Mouse (Mus musculus): ENCODE measurements around the gene Pigb. TPM values are rescaled to one million over a fixed set of nuclear protein-coding genes. Genes with fewer than 3 reads are reported as not detected.

Gene Pigb
- total and polyA plus RNA-seq, 2 experiments: 3.0 to 5.7 TPM

DNA sequence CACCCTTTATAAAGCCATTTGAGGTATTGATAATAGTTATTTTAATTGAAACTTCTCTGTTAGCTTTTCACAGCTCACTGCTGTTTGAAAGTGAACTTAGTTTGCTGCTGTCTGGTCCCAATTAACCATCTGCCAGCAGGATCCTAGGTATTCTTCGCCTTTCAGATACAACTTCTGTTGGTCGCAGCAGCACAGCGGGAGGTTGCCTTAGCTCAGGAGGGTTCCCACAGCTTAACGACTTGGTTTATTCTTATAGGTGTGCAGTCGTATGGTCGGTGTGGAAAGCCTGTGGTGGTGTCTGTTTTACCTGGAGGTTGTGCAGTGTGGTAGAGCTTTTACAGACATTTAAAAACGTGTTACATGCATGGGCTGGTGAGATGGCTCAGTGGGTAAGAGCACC, 43.4 kb downstream of the Pigb start:
- Histone ChIP-seq H3K4me3 (ENCODE audit: insufficient read depth, low read depth, low read length) (no peak overlapping the region), H3K27ac (replicated peaks; ENCODE audit: insufficient read depth, low read depth, low read length) (no peak overlapping the region), H3K4me1 (ENCODE audit: control insufficient read depth, insufficient read depth, low read length) (no peaks in the 10 kb centered on the region), H3K27me3 (ENCODE audit: control insufficient read depth, insufficient read depth, low read length) (no peaks in the 10 kb centered on the region), H3K36me3 (ENCODE audit: control insufficient read depth, insufficient read depth, low read length) (peaks cover 16% of the 10 kb centered on the region), H3K79me2 (ENCODE audit: control insufficient read depth, insufficient read depth, low read length) (peaks cover 3% of the 10 kb centered on the region; the same call in 1 of the 2 replicates), H3K9ac (ENCODE audit: low read depth, low read length) (no peak overlapping the region)
- 87% methylated on average over 7 of the region's 7 CpGs for WGBS
- DNase-seq (ENCODE audit: extremely low read depth, low read depth, low spot score): no peak
- TF ChIP-seq CTCF (IDR thresholded peaks at IDR 0.05; ENCODE audit: low read depth, low read length): no peak
- no peak for TF ChIP-seq POLR2A (IDR thresholded peaks at IDR 0.05; ENCODE audit: extremely low read depth, insufficient read depth, low read length)

- Histone ChIP-seq H3K9ac (ENCODE audit: low read depth, low read length) (no peak overlapping the region), H3K27me3 (ENCODE audit: control insufficient read depth, insufficient read depth, low read length) (no peaks in the 10 kb centered on the region), H3K4me3 (ENCODE audit: insufficient read depth, low read depth, low read length) (no peak overlapping the region), H3K27ac (replicated peaks; ENCODE audit: insufficient read depth, low read depth, low read length) (no peak overlapping the region), H3K79me2 (ENCODE audit: control insufficient read depth, insufficient read depth, low read length) (peaks cover 3% of the 10 kb centered on the region; the same call in 1 of the 2 replicates), H3K36me3 (ENCODE audit: control insufficient read depth, insufficient read depth, low read length) (peaks cover 11% of the 10 kb centered on the region), H3K4me1 (ENCODE audit: control insufficient read depth, insufficient read depth, low read length) (no peaks in the 10 kb centered on the region)
- TF ChIP-seq POLR2A (IDR thresholded peaks at IDR 0.05; ENCODE audit: extremely low read depth, insufficient read depth, low read length) (no peak), CTCF (IDR thresholded peaks at IDR 0.05; ENCODE audit: low read depth, low read length) (no peak)
- no peak for DNase-seq (ENCODE audit: extremely low read depth, low read depth, low spot score)
These were observed 44.0 kb downstream of the Pigb start for GRCm38 (mm10) chr9:72996167-72996566.

- 92% methylated on average over 5 of the region's 5 CpGs for WGBS
- Histone ChIP-seq H3K36me3 (ENCODE audit: control insufficient read depth, insufficient read depth, low read length) (no peaks in the 10 kb centered on the region), H3K27ac (replicated peaks; ENCODE audit: insufficient read depth, low read depth, low read length) (no peak overlapping the region), H3K4me1 (ENCODE audit: control insufficient read depth, insufficient read depth, low read length) (peaks cover 3% of the 10 kb centered on the region), H3K4me3 (ENCODE audit: insufficient read depth, low read depth, low read length) (no peak overlapping the region), H3K79me2 (ENCODE audit: control insufficient read depth, insufficient read depth, low read length) (peaks cover 5% of the 10 kb centered on the region; the same call in 1 of the 2 replicates), H3K27me3 (ENCODE audit: control insufficient read depth, insufficient read depth, low read length) (no peaks in the 10 kb centered on the region), H3K9ac (ENCODE audit: low read depth, low read length) (no peak overlapping the region)
- DNase-seq (ENCODE audit: extremely low read depth, low read depth, low spot score): no peak
- TF ChIP-seq CTCF (IDR thresholded peaks at IDR 0.05; ENCODE audit: low read depth, low read length) (no peak), POLR2A (IDR thresholded peaks at IDR 0.05; ENCODE audit: extremely low read depth, insufficient read depth, low read length) (no peak)
These were observed 47.6 kb downstream of the Pigb start for GRCm38 (mm10) chr9:72992576-72992975.

DNA sequence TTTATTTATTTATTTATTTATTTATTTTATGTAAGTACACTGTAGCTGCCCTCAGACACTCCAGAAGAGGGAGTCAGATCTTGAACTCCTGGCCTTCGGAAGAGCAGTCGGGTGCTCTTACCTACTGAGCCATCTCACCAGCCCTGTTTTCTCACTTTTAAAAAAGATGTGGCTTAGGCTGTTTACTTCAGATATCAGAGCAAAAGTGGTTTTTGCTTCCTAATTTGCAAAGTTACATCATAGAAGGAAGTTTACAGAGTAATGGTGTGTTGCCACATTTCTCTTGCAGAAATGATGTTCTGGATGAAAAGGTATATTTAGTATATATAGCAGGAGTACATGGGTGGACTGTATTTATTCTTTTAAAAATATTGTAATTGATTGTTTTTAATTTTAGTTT, 48.8 kb downstream of the Pigb start:
- 94% methylated on average over 2 of the region's 2 CpGs for WGBS
- peaks cover 4% of the 10 kb centered on the region for H3K4me1 ChIP-seq (ENCODE audit: control insufficient read depth, insufficient read depth, low read length)
- H3K27ac ChIP-seq (replicated peaks; ENCODE audit: insufficient read depth, low read depth, low read length): no peak overlapping the region

GRCm38 (mm10) chr9:72988706-72989105, 51.5 kb downstream of the Pigb start:
- peak; percentile 41 for DNase-seq (ENCODE audit: extremely low read depth, low read depth, low spot score)
- H3K9ac ChIP-seq (ENCODE audit: low read depth, low read length): no peak overlapping the region
- TF ChIP-seq POLR2A (IDR thresholded peaks at IDR 0.05; ENCODE audit: extremely low read depth, insufficient read depth, low read length) (no peak), CTCF (IDR thresholded peaks at IDR 0.05; ENCODE audit: low read depth, low read length) (no peak)
- H3K4me1 ChIP-seq (ENCODE audit: control insufficient read depth, insufficient read depth, low read length): peaks cover 6% of the 10 kb centered on the region
- 49% methylated on average over 5 of the region's 5 CpGs for WGBS
- H3K27me3 ChIP-seq (ENCODE audit: control insufficient read depth, insufficient read depth, low read length): no peaks in the 10 kb centered on the region
- H3K36me3 ChIP-seq (ENCODE audit: control insufficient read depth, insufficient read depth, low read length): no peaks in the 10 kb centered on the region
- no peak overlapping the region for H3K4me3 ChIP-seq (ENCODE audit: insufficient read depth, low read depth, low read length)
- peaks cover 12% of the 10 kb centered on the region; the same call in 1 of the 2 replicates for H3K79me2 ChIP-seq (ENCODE audit: control insufficient read depth, insufficient read depth, low read length)
- H3K27ac ChIP-seq (replicated peaks; ENCODE audit: insufficient read depth, low read depth, low read length): no peak overlapping the region; the same call in 1 of the 2 replicates

More for the DNA sequence above, 48.8 kb downstream of the Pigb start:
- Histone ChIP-seq H3K79me2 (ENCODE audit: control insufficient read depth, insufficient read depth, low read length) (peaks cover 9% of the 10 kb centered on the region; the same call in 1 of the 2 replicates), H3K9ac (ENCODE audit: low read depth, low read length) (no peak overlapping the region), H3K4me3 (ENCODE audit: insufficient read depth, low read depth, low read length) (no peak overlapping the region), H3K27me3 (ENCODE audit: control insufficient read depth, insufficient read depth, low read length) (no peaks in the 10 kb centered on the region), H3K36me3 (ENCODE audit: control insufficient read depth, insufficient read depth, low read length) (no peaks in the 10 kb centered on the region)
- no peak for DNase-seq (ENCODE audit: extremely low read depth, low read depth, low spot score)
- TF ChIP-seq CTCF (IDR thresholded peaks at IDR 0.05; ENCODE audit: low read depth, low read length) (no peak), POLR2A (IDR thresholded peaks at IDR 0.05; ENCODE audit: extremely low read depth, insufficient read depth, low read length) (no peak)

DNA sequence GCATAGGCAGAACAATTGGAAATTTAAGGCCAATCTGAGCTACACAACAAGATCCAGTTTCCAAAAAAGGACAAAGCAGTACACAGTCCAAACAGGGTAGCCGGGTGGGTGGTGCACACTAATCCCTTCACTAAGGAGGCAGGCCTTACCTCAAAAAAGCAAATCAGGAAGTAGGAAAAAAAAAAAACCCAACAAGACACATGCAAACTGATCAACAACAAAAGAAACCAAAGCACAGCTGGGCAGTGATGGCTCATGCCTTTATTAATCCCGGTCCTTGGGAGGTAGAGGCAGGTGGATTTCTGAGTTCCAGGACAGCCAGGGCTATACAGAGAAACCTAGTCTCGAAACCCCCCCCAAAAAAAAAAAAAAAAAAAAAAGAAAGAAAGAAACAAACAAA, 52.5 kb downstream of the Pigb start:
- no peak for TF ChIP-seq CTCF (IDR thresholded peaks at IDR 0.05; ENCODE audit: low read depth, low read length)
- no peak for TF ChIP-seq POLR2A (IDR thresholded peaks at IDR 0.05; ENCODE audit: extremely low read depth, insufficient read depth, low read length)
- DNase-seq (ENCODE audit: extremely low read depth, low read depth, low spot score): no peak
- WGBS: 77% methylated on average over 3 of the region's 3 CpGs
- no peak overlapping the region for H3K27ac ChIP-seq (replicated peaks; ENCODE audit: insufficient read depth, low read depth, low read length)
- no peak overlapping the region for H3K4me3 ChIP-seq (ENCODE audit: insufficient read depth, low read depth, low read length)
- peaks cover 12% of the 10 kb centered on the region; the same call in 1 of the 2 replicates for H3K79me2 ChIP-seq (ENCODE audit: control insufficient read depth, insufficient read depth, low read length)
- no peak overlapping the region for H3K9ac ChIP-seq (ENCODE audit: low read depth, low read length)
- H3K36me3 ChIP-seq (ENCODE audit: control insufficient read depth, insufficient read depth, low read length): no peaks in the 10 kb centered on the region
- peaks cover 6% of the 10 kb centered on the region for H3K4me1 ChIP-seq (ENCODE audit: control insufficient read depth, insufficient read depth, low read length)
- no peaks in the 10 kb centered on the region for H3K27me3 ChIP-seq (ENCODE audit: control insufficient read depth, insufficient read depth, low read length)

Measured in liver, adult 2 months (tissue).